Mouse (Mus musculus) neural tube, embryonic 12.5 days (tissue): ENCODE data around the gene Senp7. TPM values are rescaled to one million over a fixed set of nuclear protein-coding genes. Genes with fewer than 3 reads are reported as not detected.
"Not testable (repeated sequence)": the region's sequence is repeated elsewhere in the genome, so short reads cannot be mapped to it uniquely, and the experiment has no call there.

Experiments
- ATAC-seq: fragments of 200-750 bp; cut with Nextera tagmentation; 2 replicates; pipeline ENCODE4 v1.8.0; 2017; ENCODE audit warnings: low read depth, mild to moderate bottlenecking, moderate TSS enrichment, moderate library complexity; ENCODE audit not compliant: low FRiP score
- H3K27ac ChIP-seq: fragments of 300-500 bp; sonication (generic); 2 replicates; pipeline ENCODE4 v1.5.1; 2016
- H3K27me3 ChIP-seq: fragments of 300-500 bp; sonication (generic); replicated peaks from 2 replicates; pipeline ENCODE4 v1.6.1; 2016; ENCODE audit warnings: mild to moderate bottlenecking
- H3K36me3 ChIP-seq: fragments of 300-500 bp; sonication (generic); 2 replicates; pipeline ENCODE4 v1.6.1; 2016; ENCODE audit warnings: mild to moderate bottlenecking
- H3K4me1 ChIP-seq: fragments of 300-500 bp; sonication (generic); 2 replicates; pipeline ENCODE4 v1.6.1; 2016
- H3K4me2 ChIP-seq: fragments of 300-500 bp; sonication (generic); replicated peaks from 2 replicates; pipeline ENCODE4 v1.6.1; 2016; ENCODE audit warnings: mild to moderate bottlenecking
- H3K4me3 ChIP-seq: fragments of 300-500 bp; sonication (generic); 2 replicates; pipeline ENCODE4 v1.5.1; 2016
- H3K9ac ChIP-seq: fragments of 300-500 bp; sonication (generic); 2 replicates; pipeline ENCODE4 v1.6.1; 2016; ENCODE audit warnings: mild to moderate bottlenecking
- H3K9me3 ChIP-seq: fragments of 300-500 bp; sonication (generic); 2 replicates; pipeline ENCODE4 v1.6.1; 2016; ENCODE audit warnings: mild to moderate bottlenecking
- WGBS: fragments of 180-500 bp; shearing (Covaris S2); methylation state at CpG from one replicate; pipeline ENCODE4 v1.1.7; 2016; 5-methylcytosine and 5-hydroxymethylcytosine counted together
- polyA plus RNA-seq: library from polyadenylated mRNA; unstranded; fragments of >200 nt; fragmentation: Nextera tagmentation; extraction: Ambion mirVana; gene quantifications from 2 replicates; pipeline ENCODE4 v1.2.1, GENCODE M21; 2016

Gene Senp7
- polyA plus RNA-seq, 1 experiment from 2014 or later, result 44.9 TPM

DNA sequence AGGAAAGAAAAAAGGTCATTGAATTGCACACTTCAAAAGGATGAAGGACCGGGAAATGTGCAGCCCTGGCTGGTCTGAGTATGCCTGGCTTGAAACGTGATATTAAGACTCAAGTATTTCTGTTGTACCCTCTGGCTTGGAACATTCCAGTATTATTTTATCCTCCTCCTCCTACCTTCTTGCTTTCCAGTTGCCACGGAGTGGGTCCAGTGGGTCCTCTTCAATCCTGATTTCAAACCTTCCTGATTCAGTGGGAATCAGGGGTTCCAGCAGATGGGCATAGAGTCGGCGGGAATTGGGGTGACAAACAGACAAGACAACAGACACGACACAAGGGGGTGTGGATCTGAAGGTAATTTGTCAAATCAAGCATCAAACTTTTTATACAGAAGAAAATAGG is 24.4 kb downstream of the Senp7 start:
- no peaks in the 10 kb centered on the region for H3K9me3 ChIP-seq
- H3K4me3 ChIP-seq, result no peak overlapping the region
- 83% methylated on average over 6 of the region's 6 CpGs for WGBS
- H3K4me2 ChIP-seq, result no peak overlapping the region
- H3K27me3 ChIP-seq, result no peaks in the 10 kb centered on the region
- no peak for ATAC-seq
- H3K4me1 ChIP-seq, result peaks cover 4% of the 10 kb centered on the region; the same call in 1 of the 2 replicates
- H3K9ac ChIP-seq, result no peak overlapping the region
- H3K36me3 ChIP-seq, result no peaks in the 10 kb centered on the region
- H3K27ac ChIP-seq, result no peak overlapping the region

DNA sequence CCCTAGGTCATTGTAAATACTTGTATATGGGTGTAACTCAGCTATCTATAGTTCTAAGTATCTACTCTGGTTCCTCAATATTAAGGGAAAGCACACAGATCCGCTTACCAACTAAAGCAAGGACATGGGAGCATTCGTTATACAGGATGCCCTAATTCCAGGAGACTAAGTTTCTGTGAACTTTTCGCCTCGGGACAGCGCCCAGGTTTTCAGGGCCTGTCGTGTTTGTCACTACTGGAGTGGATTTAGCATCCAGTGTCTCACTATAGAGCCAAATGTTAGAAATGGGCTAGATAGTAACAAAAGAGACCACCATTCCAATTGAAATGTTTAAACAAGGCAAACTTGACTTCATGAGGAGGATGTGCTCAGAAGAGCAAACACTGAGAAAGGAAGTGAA is 25.0 kb downstream of the Senp7 start:
- ATAC-seq, result not testable (repeated sequence)
- WGBS, result 90% methylated on average over 6 of the region's 6 CpGs

DNA sequence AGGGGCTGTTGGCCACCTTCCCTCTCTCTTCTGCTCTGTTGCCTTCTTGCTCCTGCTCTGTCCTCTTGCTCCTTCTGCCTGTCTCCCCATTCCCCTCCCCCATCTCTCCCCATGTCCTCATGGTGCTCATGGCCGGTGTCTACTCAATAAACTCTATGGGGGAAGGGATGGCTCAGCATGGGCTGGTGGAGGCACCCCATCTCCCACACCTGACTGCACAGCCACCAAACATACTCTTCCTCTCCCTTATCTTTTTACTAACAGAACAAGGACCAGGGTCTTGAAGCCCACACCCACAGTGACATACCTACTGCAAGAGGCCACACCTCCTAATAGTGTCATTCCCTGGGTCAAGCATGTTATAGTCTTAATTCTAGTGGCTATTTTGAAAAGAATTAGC is 26.0 kb downstream of the Senp7 start:
- Histone ChIP-seq H3K9me3 (no peaks in the 10 kb centered on the region), H3K4me1 (peaks cover 4% of the 10 kb centered on the region; the same call in 1 of the 2 replicates), H3K36me3 (no peaks in the 10 kb centered on the region), H3K9ac (no peak overlapping the region), H3K4me3 (no peak overlapping the region), H3K27ac (no peak overlapping the region), H3K27me3 (no peaks in the 10 kb centered on the region), H3K4me2 (no peak overlapping the region)
- WGBS, result 96% methylated on average over 1 of the region's 1 CpGs
- no peak for ATAC-seq

More for the DNA sequence above, 25.0 kb downstream of the Senp7 start:
- not testable (repeated sequence) for H3K9me3 ChIP-seq, H3K36me3 ChIP-seq, H3K27ac ChIP-seq, H3K4me2 ChIP-seq, H3K27me3 ChIP-seq, H3K4me1 ChIP-seq, H3K4me3 ChIP-seq, H3K9ac ChIP-seq

DNA sequence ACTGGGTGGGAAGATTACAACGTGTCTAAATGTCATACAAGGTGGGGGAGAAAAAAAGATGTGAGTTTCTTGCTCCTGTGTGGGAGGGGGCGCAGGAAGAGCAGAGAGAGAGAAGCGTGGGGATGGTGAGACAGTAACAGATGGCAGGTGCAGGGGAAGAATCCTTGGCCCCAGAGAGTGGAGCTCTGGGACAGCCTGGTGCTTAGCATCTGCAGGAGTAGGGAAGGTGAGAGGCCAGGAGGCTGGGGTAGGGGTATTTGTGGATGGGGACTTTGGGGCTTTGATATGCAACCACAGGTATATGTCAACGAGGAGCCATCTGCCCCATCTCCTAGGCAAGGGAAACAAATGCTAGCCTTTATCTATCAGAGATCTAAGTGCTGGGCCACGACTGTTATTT is 26.4 kb downstream of the Senp7 start:
- Histone ChIP-seq H3K9me3 (no peaks in the 10 kb centered on the region), H3K27me3 (no peaks in the 10 kb centered on the region), H3K4me3 (no peak overlapping the region), H3K4me1 (peaks cover 4% of the 10 kb centered on the region; the same call in 1 of the 2 replicates), H3K9ac (no peak overlapping the region), H3K36me3 (no peaks in the 10 kb centered on the region), H3K27ac (no peak overlapping the region), H3K4me2 (peak overlapping the region; percentile 55; the same call in 1 of the 2 replicates)
- WGBS, result 78% methylated on average over 5 of the region's 5 CpGs
- peak; percentile 17 for ATAC-seq

DNA sequence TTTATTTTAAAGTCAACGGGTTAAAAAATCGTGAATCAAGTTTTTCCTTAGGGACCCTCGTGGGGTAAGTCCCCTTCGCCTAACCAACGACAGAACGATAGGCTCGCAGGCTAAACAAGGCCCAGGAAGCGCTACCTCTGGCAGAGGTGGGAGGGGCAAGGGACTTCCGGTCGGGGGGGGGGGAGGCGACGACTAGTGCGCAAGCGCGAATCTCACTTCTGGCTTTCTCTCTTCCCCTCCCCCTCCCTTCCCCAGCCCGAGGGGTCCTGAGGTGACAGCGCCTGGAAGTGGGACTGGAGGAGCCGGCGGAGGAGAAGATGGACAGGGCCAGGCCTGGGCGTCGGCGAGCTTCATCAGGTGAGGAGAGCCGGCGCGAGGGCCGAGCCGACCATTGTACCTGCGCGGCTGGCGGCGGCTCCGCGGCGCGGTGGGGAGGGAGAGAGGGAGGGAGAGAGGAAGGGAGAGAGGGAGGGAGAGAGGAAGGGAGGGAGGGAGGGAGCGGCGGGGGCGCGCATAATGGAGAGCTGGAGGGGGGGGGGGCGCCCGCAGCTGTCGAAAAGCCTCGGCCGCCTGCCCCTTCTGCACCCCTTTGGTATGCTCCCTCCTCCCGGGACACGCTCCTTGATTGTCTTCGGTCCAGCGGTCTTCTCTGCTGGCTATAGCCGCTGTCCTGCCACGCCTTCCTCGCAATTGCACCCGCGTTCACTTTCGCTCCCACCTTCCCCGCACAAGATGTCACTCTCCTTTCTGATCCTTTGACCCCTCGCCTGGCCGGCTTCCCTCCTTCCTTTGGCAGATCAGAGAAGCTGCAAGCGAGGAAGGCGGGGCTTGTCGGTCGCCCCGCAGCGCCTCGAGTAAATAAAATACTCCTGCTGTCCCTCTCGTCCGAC is 27.3 kb downstream of the Senp7 start:
- no peaks in the 10 kb centered on the region for H3K27me3 ChIP-seq
- peak overlapping the region; percentile 78 for H3K4me3 ChIP-seq
- peak; percentile 93 for ATAC-seq
- H3K9ac ChIP-seq, result peak overlapping the region; percentile 79
- H3K9me3 ChIP-seq, result no peaks in the 10 kb centered on the region
- WGBS, result under 1% methylated on average over 54 of the region's 66 CpGs
- H3K27ac ChIP-seq, result peak overlapping the region; percentile 94
- no peaks in the 10 kb centered on the region for H3K36me3 ChIP-seq
- H3K4me1 ChIP-seq, result peaks cover 4% of the 10 kb centered on the region; the same call in 1 of the 2 replicates
- H3K4me2 ChIP-seq, result peak overlapping the region; percentile 55

DNA sequence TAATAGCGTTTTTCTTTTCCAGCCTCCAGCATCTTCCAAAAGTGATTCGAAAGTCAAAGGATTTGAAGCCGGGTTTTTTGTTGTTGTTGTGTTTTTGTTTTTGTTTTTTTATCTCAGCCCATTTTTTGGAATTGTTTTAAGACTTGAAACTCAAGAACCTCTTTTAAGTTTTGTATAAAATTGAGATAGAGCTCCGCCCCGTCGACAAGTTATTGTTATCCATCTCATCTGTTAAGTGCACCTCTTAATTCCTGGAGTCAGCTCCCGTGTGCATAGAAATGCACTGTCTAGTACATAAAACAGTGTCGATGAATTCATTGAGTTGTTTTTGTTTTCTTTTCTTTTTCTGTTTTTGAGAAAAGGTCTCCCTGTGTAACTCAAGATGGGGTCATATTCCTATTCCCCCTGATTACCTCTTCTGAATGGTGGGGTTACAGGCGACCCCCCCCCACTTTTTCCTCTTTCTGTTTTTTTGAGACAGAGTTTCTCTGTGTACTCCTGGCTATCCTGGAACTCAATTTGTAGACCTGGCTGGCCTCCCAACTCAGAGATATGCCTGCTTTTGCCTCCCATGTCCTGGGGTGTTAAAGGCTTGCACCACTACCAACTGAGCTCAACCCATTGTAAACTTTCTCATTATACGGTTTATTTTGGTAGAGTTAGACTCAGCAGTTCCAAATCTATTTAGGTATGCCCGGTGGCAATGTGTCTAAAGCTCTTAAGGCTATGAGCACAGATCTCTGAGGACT is 28.2 kb downstream of the Senp7 start:
- peak overlapping the region; percentile 79 for H3K9ac ChIP-seq
- ATAC-seq, result no peak; the same call in 1 of the 2 replicates
- H3K27me3 ChIP-seq, result no peaks in the 10 kb centered on the region
- H3K27ac ChIP-seq, result no peak overlapping the region
- no peaks in the 10 kb centered on the region for H3K36me3 ChIP-seq
- H3K9me3 ChIP-seq, result no peaks in the 10 kb centered on the region
- H3K4me2 ChIP-seq, result peak overlapping the region; percentile 55
- peak overlapping the region; percentile 78 for H3K4me3 ChIP-seq
- H3K4me1 ChIP-seq, result peaks cover 4% of the 10 kb centered on the region; the same call in 1 of the 2 replicates
- 11% methylated on average over 11 of the region's 11 CpGs for WGBS

DNA sequence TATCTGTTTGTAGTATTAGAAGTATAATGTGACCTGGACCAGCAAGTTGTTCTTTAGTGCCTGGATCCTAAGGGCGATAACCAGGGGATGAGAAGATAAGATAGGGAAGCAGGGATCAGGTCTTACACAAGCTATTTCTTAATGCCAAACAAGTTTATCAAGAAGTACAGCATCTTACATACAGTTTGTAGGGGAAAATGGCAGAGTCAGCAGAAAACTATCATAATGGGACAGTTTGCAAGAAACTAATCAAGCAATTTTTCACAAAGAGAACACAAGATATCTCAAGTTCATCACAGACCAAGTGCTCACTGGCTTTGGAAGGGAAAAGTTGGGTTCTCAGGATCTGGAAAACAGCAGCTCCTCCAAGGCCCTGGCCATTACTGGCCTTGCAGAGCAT is 31.3 kb downstream of the Senp7 start:
- Histone ChIP-seq H3K9ac (no peak overlapping the region), H3K4me3 (no peak overlapping the region), H3K4me2 (no peak overlapping the region), H3K36me3 (0 out of 2 replicates have a peak, but pooled peaks cover 2% of the 10 kb centered on the region), H3K27me3 (no peaks in the 10 kb centered on the region), H3K27ac (no peak overlapping the region), H3K9me3 (no peaks in the 10 kb centered on the region), H3K4me1 (peaks cover 4% of the 10 kb centered on the region; the same call in 1 of the 2 replicates)
- ATAC-seq, result no peak
- WGBS, result 96% methylated on average over 1 of the region's 1 CpGs

DNA sequence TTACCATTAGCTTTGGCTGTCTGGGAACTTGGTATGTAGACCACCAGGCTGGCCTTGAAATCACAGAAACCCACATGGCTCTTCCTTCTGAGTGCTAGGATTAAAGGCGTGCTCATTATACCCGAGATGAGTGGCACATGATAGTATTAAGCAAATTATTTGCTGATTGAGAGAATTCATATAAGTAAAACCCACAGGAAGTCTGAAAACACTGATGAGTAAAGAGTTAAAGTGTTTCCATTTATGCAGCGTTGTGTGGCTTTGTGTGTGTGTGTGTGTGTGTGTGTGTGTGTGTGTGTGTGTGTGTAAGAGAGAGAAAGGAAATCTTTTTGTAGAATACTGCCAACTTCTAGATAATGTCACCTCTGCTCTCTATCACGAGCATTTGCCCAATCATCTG is 33.6 kb downstream of the Senp7 start:
- peaks cover 2% of the 10 kb centered on the region; the same call in 1 of the 2 replicates for H3K36me3 ChIP-seq
- H3K4me3 ChIP-seq, result no peak overlapping the region
- WGBS, result 87% methylated on average over 4 of the region's 4 CpGs
- no peaks in the 10 kb centered on the region for H3K9me3 ChIP-seq
- no peak overlapping the region for H3K9ac ChIP-seq
- no peak overlapping the region for H3K27ac ChIP-seq
- H3K27me3 ChIP-seq, result no peaks in the 10 kb centered on the region
- H3K4me1 ChIP-seq, result peaks cover under 1% of the 10 kb centered on the region; the same call in 1 of the 2 replicates
- no peak overlapping the region for H3K4me2 ChIP-seq
- ATAC-seq, result no peak

DNA sequence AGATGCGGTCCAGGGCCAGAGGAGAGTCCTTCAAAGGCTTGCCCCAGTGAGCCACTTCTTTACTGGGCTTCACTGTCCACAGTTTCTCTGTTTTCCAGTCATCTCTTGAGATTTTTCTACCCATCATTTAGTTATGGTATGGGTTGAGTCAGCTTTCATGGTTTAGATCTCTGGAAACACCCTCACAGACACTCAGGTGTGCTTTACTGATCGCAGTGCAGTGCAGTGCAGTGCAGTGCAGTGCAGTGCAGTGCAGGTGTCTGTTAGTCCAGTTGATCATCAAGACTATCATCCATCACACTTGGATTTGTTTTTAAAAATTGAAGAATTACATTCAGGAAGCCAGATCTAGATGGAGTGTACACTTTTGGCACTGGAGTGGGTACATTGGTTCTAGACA is 38.2 kb downstream of the Senp7 start:
- 93% methylated on average over 2 of the region's 2 CpGs for WGBS
- Histone ChIP-seq H3K27me3 (no peaks in the 10 kb centered on the region), H3K36me3 (peaks cover 13% of the 10 kb centered on the region)

DNA sequence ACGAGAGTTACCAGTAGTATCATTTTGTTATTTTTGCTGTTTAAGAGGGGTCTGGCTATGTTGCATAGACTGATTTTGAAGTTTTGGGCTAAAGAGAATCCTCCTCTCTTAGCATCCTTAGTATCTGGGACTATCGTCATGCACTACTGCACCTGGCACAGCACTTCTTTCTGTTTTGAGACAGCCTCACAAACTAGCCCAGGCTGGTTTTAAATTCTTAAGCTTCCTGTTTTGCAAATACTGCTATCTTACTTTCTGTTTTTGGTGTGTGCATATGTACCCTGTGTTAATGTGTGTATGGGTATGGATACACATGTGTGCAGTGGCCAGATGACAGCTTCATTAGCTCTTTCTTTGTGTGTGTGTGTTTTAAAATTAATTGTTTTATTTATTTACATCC is 42.2 kb downstream of the Senp7 start:
- H3K4me2 ChIP-seq, result no peak overlapping the region
- no peaks in the 10 kb centered on the region for H3K9me3 ChIP-seq
- no peak for ATAC-seq
- no peak overlapping the region for H3K4me3 ChIP-seq
- H3K36me3 ChIP-seq, result peaks cover 11% of the 10 kb centered on the region
- H3K4me1 ChIP-seq, result no peaks in the 10 kb centered on the region
- no peaks in the 10 kb centered on the region for H3K27me3 ChIP-seq
- no peak overlapping the region for H3K9ac ChIP-seq
- 93% methylated on average over 2 of the region's 2 CpGs for WGBS
- H3K27ac ChIP-seq, result no peak overlapping the region

More for the DNA sequence above, 38.2 kb downstream of the Senp7 start:
- H3K4me2 ChIP-seq, result no peak overlapping the region
- ATAC-seq, result no peak
- H3K27ac ChIP-seq, result no peak overlapping the region
- H3K4me3 ChIP-seq, result no peak overlapping the region
- H3K4me1 ChIP-seq, result no peaks in the 10 kb centered on the region
- H3K9ac ChIP-seq, result no peak overlapping the region
- H3K9me3 ChIP-seq, result no peaks in the 10 kb centered on the region

DNA sequence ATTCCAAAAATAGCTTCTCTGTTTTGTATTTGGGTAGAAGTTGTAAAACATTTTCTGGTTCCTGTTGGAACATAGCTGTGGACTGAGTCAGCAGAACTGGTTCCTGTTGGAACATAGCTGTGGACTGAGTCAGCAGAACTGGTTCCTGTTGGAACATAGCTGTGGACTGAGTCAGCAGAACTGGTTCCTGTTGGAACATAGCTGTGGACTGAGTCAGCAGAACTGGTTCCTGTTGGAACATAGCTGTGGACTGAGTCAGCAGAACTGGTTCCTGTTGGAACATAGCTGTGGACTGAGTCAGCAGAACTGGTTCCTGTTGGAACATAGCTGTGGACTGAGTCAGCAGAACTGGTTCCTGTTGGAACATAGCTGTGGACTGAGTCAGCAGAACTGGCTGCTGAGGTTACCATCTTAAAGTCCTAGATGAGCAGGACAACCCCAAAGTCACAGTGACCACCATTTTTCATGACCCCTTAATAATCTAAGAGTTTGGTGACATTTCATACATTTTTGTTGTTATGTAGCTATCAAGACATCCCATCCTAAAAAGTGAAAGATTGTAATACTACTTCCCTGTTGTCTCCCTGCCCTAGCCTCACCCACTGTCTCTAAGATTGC is 48.4 kb downstream of the Senp7 start:
- not testable (repeated sequence) for H3K27ac ChIP-seq, H3K27me3 ChIP-seq, H3K9me3 ChIP-seq, H3K4me3 ChIP-seq, H3K9ac ChIP-seq, H3K4me1 ChIP-seq, H3K4me2 ChIP-seq, ATAC-seq
- H3K36me3 ChIP-seq, result peaks cover 33% of the 10 kb centered on the region

DNA sequence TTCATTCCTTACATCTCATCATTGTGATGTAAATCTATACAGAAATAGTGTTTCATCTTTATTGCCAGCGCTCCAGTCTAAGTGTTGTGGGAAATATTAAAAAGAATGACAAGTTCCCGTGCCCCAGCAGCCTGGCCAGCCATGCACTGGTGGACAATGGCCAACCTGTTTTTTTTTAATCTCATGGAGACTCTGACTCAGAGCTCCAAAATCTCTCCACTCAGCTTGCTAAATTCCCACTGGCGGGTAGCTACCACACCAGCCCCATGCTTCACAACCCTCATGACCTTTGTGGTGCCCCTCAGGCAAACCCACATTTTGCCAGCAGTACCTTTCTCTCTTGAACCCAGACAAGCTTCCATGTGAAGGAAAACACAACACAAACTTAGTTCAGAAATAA is 67.6 kb downstream of the Senp7 start:
- WGBS, result 95% methylated on average over 3 of the region's 3 CpGs
- Histone ChIP-seq H3K9me3 (no peaks in the 10 kb centered on the region; the same call in 1 of the 2 replicates), H3K4me1 (no peaks in the 10 kb centered on the region), H3K27me3 (no peaks in the 10 kb centered on the region), H3K9ac (no peak overlapping the region), H3K4me2 (no peak overlapping the region), H3K36me3 (peaks cover 29% of the 10 kb centered on the region), H3K4me3 (no peak overlapping the region), H3K27ac (no peak overlapping the region)
- ATAC-seq, result no peak
